Mouse (Mus musculus): ENCODE results near the gene Gm20736. TPM values are rescaled to one million over a fixed set of nuclear protein-coding genes. Genes with fewer than 3 reads are reported as not detected.
"Not testable (repeated sequence)": the region's sequence is repeated elsewhere in the genome, so short reads cannot be mapped to it uniquely, and the experiment has no call there.

Gm20736 gene
- polyA plus RNA-seq (2016; fragmentation: Nextera tagmentation; extraction: Ambion mirVana): not detected in 2 replicates

- not testable (repeated sequence) for H3K27me3 ChIP-seq (replicated peaks); ATAC-seq; H3K27ac ChIP-seq; H3K9me3 ChIP-seq (replicated peaks); H3K4me1 ChIP-seq; H3K36me3 ChIP-seq; H3K4me2 ChIP-seq; H3K9ac ChIP-seq; H3K4me3 ChIP-seq
- WGBS (ENCODE audit: insufficient replicate concordance): no CpG with 5 or more reads among the region's 5 CpGs
Observed at GRCm38 (mm10) chrY:65377390-65377789, at the start of gene Gm20736. Gene Gm20736, plus strand, starts transcription at chrY:65377690.

Other genes with a start within 250 kb of the Gm20736 start
- not detected in 2 replicates for gene Gm20924, start 170.2 kb upstream of the Gm20736 start, polyA plus RNA-seq (2016; fragmentation: Nextera tagmentation; extraction: Ambion mirVana)

Data from liver, embryonic 12.5 days (tissue).